Mouse (Mus musculus): Measurements from ENCODE around the gene Hipk3. TPM values are rescaled to one million over a fixed set of nuclear protein-coding genes. Genes with fewer than 3 reads are reported as not detected.

The Hipk3 gene
- polyA plus RNA-seq, 1 experiment, result 8.7 TPM

DNA sequence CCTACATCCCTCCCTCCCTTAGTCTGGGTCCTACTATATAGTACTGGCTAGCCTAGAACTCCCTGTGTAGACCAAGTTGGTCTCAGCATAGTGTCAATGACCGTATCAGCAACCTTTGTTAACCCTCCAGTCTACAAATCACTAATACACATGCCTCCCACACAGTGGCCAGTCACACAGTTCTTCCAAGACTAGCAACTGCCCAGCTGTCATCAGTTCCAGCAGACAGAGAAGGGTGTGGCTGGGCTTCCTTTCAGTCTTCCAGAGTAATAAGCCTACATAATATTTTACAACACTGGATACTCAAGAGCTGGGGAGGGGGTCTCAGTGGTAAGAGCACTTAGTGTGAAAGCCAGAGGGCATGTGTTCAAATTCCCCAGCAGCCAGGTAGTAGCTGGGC is 74.2 kb downstream of the Hipk3 start:
- WGBS, result 76% methylated on average over 1 of the region's 1 CpGs
- Histone ChIP-seq H3K4me1 (ENCODE audit: control insufficient read depth, insufficient read depth, low read length) (no peaks in the 10 kb centered on the region), H3K4me3 (replicated peaks; ENCODE audit: control insufficient read depth, low read depth, low read length) (no peak overlapping the region), H3K27ac (ENCODE audit: control insufficient read depth, insufficient read depth, low read depth, low read length, poor library complexity) (no peak overlapping the region)
- TF ChIP-seq POLR2A (IDR thresholded peaks at IDR 0.05; ENCODE audit: borderline replicate concordance, control insufficient read depth, low read depth, low read length) (no peak), CTCF (IDR thresholded peaks at IDR 0.05; ENCODE audit: control insufficient read depth, insufficient read depth, low read length) (no peak)

DNA sequence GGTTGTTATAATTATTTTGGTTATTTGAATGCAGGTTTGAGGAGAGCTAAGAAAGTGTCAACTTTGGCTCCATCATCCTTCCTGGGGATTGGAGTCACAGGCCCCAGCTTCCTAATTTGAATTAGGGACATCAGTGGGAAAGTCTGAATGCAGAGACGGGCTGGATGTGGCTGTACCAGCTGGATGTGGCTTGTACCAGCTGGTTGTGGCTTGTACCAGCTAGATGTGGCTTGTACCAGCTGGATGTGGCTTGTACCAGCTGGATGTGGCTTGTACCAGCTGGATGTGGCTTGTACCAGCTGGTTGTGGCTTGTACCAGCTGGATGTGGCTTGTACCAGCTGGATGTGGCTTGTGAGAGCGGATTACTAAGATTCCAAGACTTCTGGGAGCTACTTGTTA is 74.8 kb downstream of the Hipk3 start:
- Histone ChIP-seq H3K4me1 (ENCODE audit: control insufficient read depth, insufficient read depth, low read length) (no peaks in the 10 kb centered on the region), H3K27ac (ENCODE audit: control insufficient read depth, insufficient read depth, low read depth, low read length, poor library complexity) (no peak overlapping the region), H3K4me3 (replicated peaks; ENCODE audit: control insufficient read depth, low read depth, low read length) (no peak overlapping the region)
- WGBS, result 28% methylated on average over 2 of the region's 2 CpGs
- TF ChIP-seq CTCF (IDR thresholded peaks at IDR 0.05; ENCODE audit: control insufficient read depth, insufficient read depth, low read length), result no peak
- TF ChIP-seq POLR2A (IDR thresholded peaks at IDR 0.05; ENCODE audit: borderline replicate concordance, control insufficient read depth, low read depth, low read length), result no peak

DNA sequence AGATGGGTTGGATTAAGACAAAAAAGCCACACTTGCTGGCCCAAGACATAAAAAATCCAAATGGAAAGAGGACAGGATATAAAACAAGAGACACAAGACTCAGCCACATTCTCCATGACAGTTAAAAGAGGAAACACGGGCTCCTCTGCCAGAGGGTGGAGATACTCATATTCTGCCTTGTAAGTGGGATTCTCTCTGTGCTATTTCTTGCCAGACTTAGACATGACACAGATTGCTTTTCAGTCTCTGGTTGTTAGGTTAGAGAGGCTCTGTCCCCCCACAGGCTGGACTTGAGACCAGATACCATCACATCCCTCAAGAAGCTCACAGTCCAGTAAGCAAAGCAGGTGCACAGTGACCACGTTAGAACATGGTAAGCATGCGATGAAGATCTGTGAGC is 81.2 kb downstream of the Hipk3 start:
- no peak overlapping the region for H3K27ac ChIP-seq (ENCODE audit: control insufficient read depth, insufficient read depth, low read depth, low read length, poor library complexity)
- no peak overlapping the region for H3K4me3 ChIP-seq (replicated peaks; ENCODE audit: control insufficient read depth, low read depth, low read length)
- no peaks in the 10 kb centered on the region for H3K4me1 ChIP-seq (ENCODE audit: control insufficient read depth, insufficient read depth, low read length)
- TF ChIP-seq CTCF (IDR thresholded peaks at IDR 0.05; ENCODE audit: control insufficient read depth, insufficient read depth, low read length) (no peak), POLR2A (IDR thresholded peaks at IDR 0.05; ENCODE audit: borderline replicate concordance, control insufficient read depth, low read depth, low read length) (no peak)
- WGBS, result 74% methylated on average over 3 of the region's 3 CpGs

DNA sequence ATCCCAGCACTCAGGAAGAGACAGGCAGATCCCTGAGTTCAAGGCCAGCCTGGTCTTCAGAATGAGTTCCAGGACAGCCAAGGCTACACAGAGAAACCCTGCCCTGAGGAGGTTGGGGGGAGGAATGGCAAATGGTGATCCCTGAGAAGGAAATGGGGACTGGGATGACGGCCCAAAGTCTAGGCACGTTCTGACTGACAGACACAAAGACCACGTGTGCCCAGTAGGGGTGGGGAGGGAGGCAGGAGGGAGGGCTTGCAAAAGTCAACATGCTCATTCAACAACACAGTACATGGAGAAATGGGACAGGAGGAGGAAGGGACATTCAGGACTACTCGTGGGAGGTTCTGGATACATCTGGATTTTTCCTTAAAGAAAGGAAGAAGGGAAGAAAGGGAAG is 81.8 kb downstream of the Hipk3 start:
- 27% methylated on average over 4 of the region's 4 CpGs for WGBS
- no peak overlapping the region for H3K27ac ChIP-seq (ENCODE audit: control insufficient read depth, insufficient read depth, low read depth, low read length, poor library complexity)
- H3K4me1 ChIP-seq (ENCODE audit: control insufficient read depth, insufficient read depth, low read length), result no peaks in the 10 kb centered on the region
- no peak overlapping the region for H3K4me3 ChIP-seq (replicated peaks; ENCODE audit: control insufficient read depth, low read depth, low read length)
- TF ChIP-seq POLR2A (IDR thresholded peaks at IDR 0.05; ENCODE audit: borderline replicate concordance, control insufficient read depth, low read depth, low read length), result no peak
- TF ChIP-seq CTCF (IDR thresholded peaks at IDR 0.05; ENCODE audit: control insufficient read depth, insufficient read depth, low read length), result no peak

DNA sequence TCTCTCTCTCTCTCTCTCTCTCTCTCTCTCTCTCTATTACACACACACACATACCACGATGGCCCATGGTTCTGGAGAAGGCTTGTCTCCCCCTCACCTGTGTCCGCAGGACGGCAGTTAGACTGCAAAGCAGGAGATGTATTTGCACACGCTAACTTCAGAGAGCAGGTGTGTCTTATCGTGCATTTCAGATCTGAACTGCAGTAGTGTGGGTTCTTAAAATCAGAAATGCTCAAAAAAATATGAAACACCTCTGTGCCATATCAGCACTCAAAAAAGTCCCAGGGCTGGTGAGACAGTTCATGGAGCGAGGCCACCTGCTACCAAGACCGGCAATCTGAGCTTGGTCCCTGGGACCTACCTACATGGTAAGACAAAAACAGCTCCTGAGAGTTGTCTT is 82.4 kb downstream of the Hipk3 start:
- TF ChIP-seq CTCF (IDR thresholded peaks at IDR 0.05; ENCODE audit: control insufficient read depth, insufficient read depth, low read length) (no peak), POLR2A (IDR thresholded peaks at IDR 0.05; ENCODE audit: borderline replicate concordance, control insufficient read depth, low read depth, low read length) (no peak)
- 76% methylated on average over 7 of the region's 7 CpGs for WGBS
- Histone ChIP-seq H3K27ac (ENCODE audit: control insufficient read depth, insufficient read depth, low read depth, low read length, poor library complexity) (no peak overlapping the region), H3K4me3 (replicated peaks; ENCODE audit: control insufficient read depth, low read depth, low read length) (no peak overlapping the region), H3K4me1 (ENCODE audit: control insufficient read depth, insufficient read depth, low read length) (no peaks in the 10 kb centered on the region)

DNA sequence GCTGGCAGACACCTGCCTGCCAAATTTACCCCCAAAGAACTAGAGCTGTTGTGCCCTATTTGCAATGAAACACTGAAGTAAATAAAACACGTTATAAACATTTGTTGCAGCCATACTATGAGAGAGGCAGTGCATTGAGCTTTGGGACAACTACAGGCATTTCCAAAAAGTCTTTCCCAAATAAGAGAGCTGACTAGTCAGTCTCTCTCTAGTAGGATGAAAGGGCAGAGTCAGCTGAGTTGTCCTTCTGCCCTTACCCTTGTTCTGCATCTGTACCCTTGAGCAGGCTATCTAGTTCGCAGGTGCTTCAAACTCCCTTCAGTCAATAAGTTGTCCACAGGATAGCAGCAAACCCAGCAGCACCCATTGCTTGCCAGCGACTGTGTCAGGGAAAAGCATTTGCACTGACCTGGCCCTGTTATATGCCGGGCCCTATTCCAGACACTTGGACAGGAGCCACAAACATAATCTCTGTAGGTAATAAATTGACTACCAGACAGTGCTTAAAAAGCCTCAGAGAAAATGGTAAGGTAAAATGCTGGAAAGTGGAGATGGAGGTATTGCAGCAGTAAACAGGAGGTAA is 83.2 kb downstream of the Hipk3 start, which contains the start of gene D430041D05Rik:
Gene D430041D05Rik (minus strand): TSS at position 51 of the 583 bp plus-strand sequence.
- H3K4me3 ChIP-seq (replicated peaks; ENCODE audit: control insufficient read depth, low read depth, low read length), result no peak within 1 kb of the TSS
- 68% methylated on average over 4 of the region's 4 CpGs for WGBS
- no peaks in the 10 kb centered on the region for H3K4me1 ChIP-seq (ENCODE audit: control insufficient read depth, insufficient read depth, low read length)
- H3K27ac ChIP-seq (ENCODE audit: control insufficient read depth, insufficient read depth, low read depth, low read length, poor library complexity), result no peak within 1 kb of the TSS
- TF ChIP-seq POLR2A (IDR thresholded peaks at IDR 0.05; ENCODE audit: borderline replicate concordance, control insufficient read depth, low read depth, low read length) (no peak), CTCF (IDR thresholded peaks at IDR 0.05; ENCODE audit: control insufficient read depth, insufficient read depth, low read length) (no peak)

DNA sequence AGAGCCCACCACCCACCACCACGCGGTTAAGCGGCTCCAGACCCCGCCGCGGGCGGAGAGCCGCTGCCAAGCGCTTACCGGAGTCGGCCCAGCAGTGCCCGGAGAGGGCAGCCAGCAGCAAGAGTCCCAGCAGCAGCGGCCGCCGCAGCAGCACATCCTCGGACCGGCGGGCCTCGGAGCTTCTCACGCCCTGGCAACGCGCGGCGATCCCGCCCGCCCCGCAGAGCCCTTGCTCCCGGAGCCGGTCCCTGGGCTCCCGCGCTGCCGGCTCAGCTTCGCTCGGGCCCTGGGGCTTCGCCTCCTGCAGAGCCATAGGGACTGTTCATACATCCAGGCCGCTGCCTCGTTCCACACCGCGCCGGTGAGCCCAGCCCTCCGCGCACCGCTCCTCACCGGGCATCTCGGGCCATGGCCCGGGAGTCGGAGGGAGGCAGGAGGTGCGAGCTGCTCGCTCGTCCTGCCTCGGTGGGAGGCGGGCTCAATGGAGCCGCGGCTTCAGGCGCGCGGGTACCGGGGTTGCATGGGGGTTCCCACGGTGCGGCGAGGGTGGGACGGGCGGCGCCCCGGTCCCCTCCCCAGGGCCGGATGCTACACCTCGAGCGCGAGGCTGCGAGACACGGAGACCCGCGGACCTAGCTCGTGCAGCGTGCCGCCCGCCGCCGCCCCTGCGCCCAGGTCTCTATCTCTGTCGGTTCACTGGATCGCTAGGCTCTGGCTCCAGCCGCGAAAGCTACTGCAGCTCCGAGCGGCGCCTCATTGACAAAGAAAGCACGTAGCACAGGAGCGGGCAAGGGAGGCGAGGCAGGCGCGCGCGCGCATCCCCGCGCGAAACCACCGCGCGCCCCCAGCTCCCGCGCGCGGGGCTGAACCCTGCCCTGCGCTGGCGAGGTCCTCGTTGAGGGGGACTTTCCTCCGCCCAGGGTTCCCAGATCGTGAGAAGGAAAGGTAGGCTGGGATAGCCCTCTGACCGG is 84.1 kb downstream of the Hipk3 start:
- Histone ChIP-seq H3K4me3 (replicated peaks; ENCODE audit: control insufficient read depth, low read depth, low read length) (no peak overlapping the region), H3K27ac (ENCODE audit: control insufficient read depth, insufficient read depth, low read depth, low read length, poor library complexity) (no peak overlapping the region), H3K4me1 (ENCODE audit: control insufficient read depth, insufficient read depth, low read length) (no peaks in the 10 kb centered on the region)
- TF ChIP-seq CTCF (IDR thresholded peaks at IDR 0.05; ENCODE audit: control insufficient read depth, insufficient read depth, low read length) (no peak), POLR2A (IDR thresholded peaks at IDR 0.05; ENCODE audit: borderline replicate concordance, control insufficient read depth, low read depth, low read length) (no peak)
- 2% methylated on average over 111 of the region's 111 CpGs for WGBS

DNA sequence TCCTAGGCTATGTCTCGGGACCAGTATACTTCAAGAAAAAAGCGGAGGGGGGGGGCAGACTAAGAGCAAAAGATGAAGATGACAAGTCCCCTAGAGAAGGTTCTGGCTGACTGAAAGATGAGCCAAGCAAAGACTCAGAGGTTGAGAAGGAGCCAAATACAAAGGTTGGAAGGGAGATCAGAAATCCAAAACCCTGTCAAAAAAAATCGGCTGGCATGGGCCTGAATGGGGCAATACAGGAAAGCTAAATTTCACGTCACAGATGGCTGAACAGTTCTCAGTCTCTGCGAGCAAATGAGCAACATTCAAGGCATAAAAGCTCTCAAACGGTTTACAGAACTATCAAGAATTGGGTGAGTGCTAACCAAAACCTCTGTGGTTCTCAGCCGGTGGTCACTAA is 85.9 kb downstream of the Hipk3 start:
- H3K4me3 ChIP-seq (replicated peaks; ENCODE audit: control insufficient read depth, low read depth, low read length), result no peak overlapping the region
- H3K4me1 ChIP-seq (ENCODE audit: control insufficient read depth, insufficient read depth, low read length), result no peaks in the 10 kb centered on the region
- H3K27ac ChIP-seq (ENCODE audit: control insufficient read depth, insufficient read depth, low read depth, low read length, poor library complexity), result no peak overlapping the region
- WGBS, result 62% methylated on average over 7 of the region's 7 CpGs
- TF ChIP-seq POLR2A (IDR thresholded peaks at IDR 0.05; ENCODE audit: borderline replicate concordance, control insufficient read depth, low read depth, low read length) (no peak), CTCF (IDR thresholded peaks at IDR 0.05; ENCODE audit: control insufficient read depth, insufficient read depth, low read length) (no peak)
